Mouse (Mus musculus): ENCODE measurements at regions not wholly inside any gene's neighbourhood (a gene's known extent, or its start where the extent isn't known, plus 50 kb on each side); places are given as distances from the start of the nearest gene placed in this dataset.
"Not testable (repeated sequence)": the region's sequence is repeated elsewhere in the genome, so short reads cannot be mapped to it uniquely, and the experiment has no call there.

GRCm38 (mm10) chr17:94866630-94867029 is 116.8 kb upstream of the Mettl4 start:
- Histone ChIP-seq H3K9ac (ENCODE audit: low read length) (no peak overlapping the region), H3K27ac (ENCODE audit: low read length) (no peak overlapping the region), H3K4me1 (ENCODE audit: control insufficient read depth, insufficient read depth, low read length) (0 out of 2 replicates have a peak, but pooled peaks cover 4% of the 10 kb centered on the region), H3K4me2 (ENCODE audit: low read depth, low read length) (no peak overlapping the region), H3K36me3 (ENCODE audit: control insufficient read depth, insufficient read depth, low read length) (no peaks in the 10 kb centered on the region), H3K27me3 (ENCODE audit: control insufficient read depth, insufficient read depth, low read length) (no peaks in the 10 kb centered on the region), H3K4me3 (replicated peaks; ENCODE audit: low read length) (no peak overlapping the region), H3K9me3 (replicated peaks; ENCODE audit: control insufficient read depth, low read length) (no peaks in the 10 kb centered on the region)
- WGBS = 96% methylated on average over 1 of the region's 1 CpGs
- no peak for ATAC-seq (ENCODE audit: insufficient read depth, low FRiP score)

- not testable (repeated sequence) for H3K4me1 ChIP-seq (ENCODE audit: control insufficient read depth, insufficient read depth, low read length); H3K36me3 ChIP-seq (ENCODE audit: control insufficient read depth, insufficient read depth, low read length); H3K9me3 ChIP-seq (replicated peaks; ENCODE audit: control insufficient read depth, low read length); H3K27me3 ChIP-seq (ENCODE audit: control insufficient read depth, insufficient read depth, low read length)
- Histone ChIP-seq H3K27ac (ENCODE audit: low read length) (peak overlapping the region; percentile 69), H3K4me2 (ENCODE audit: low read depth, low read length) (peak overlapping the region; percentile 71), H3K9ac (ENCODE audit: low read length) (peak overlapping the region; percentile 80), H3K4me3 (replicated peaks; ENCODE audit: low read length) (peak overlapping the region; percentile 64)
- peak; percentile 98 for ATAC-seq (ENCODE audit: insufficient read depth, low FRiP score)
- 11% methylated on average over 21 of the region's 21 CpGs for WGBS
Measured at GRCm38 (mm10) chr17:94864531-94865318, 114.9 kb upstream of the Mettl4 start.

- H3K27me3 ChIP-seq (ENCODE audit: control insufficient read depth, insufficient read depth, low read length); H3K9me3 ChIP-seq (replicated peaks; ENCODE audit: control insufficient read depth, low read length); H3K27ac ChIP-seq (ENCODE audit: low read length); H3K4me2 ChIP-seq (ENCODE audit: low read depth, low read length); H3K9ac ChIP-seq (ENCODE audit: low read length); H3K4me3 ChIP-seq (replicated peaks; ENCODE audit: low read length); ATAC-seq (ENCODE audit: insufficient read depth, low FRiP score); H3K4me1 ChIP-seq (ENCODE audit: control insufficient read depth, insufficient read depth, low read length); H3K36me3 ChIP-seq (ENCODE audit: control insufficient read depth, insufficient read depth, low read length): not testable (repeated sequence)
- WGBS = 85% methylated on average over 4 of the region's 4 CpGs
Measured at GRCm38 (mm10) chr17:94854698-94855097, 104.9 kb upstream of the Mettl4 start.

DNA sequence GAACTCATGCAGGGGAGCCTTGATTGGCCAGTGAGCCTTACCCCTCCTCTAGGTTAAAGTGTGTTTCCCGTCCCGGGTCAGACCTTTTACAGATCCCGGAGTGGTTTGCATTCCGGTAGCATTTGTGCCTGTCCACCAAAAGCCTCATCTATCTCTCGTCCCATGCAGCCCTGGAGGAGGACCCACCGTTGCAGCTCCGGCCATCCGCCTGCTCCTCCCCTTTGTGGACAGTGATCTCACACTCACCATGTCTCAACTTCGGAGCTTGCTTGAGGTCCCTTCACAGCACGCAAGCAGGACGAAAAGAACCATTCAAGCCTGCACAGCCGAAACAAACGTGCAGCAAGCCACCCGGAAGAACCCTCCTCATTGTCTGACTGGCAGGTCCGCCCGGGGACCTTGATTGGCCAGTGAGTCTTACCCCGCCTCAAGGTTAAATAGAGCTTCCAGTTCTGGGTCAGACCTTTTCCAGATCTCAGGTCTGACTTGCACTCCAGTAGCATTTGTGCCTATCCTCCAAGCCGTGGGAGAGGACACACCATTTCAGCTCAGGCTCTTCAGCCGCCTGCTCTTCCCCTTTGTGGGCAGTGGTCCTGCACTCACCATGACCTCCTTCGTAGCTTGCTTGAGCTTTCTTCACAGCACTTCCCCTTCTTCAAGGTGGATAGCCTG is 84.8 kb upstream of the Mettl4 start:
- no peaks in the 10 kb centered on the region for H3K27me3 ChIP-seq (ENCODE audit: control insufficient read depth, insufficient read depth, low read length)
- no peaks in the 10 kb centered on the region for H3K9me3 ChIP-seq (replicated peaks; ENCODE audit: control insufficient read depth, low read length)
- WGBS = 1% methylated on average over 20 of the region's 20 CpGs
- H3K27ac ChIP-seq (ENCODE audit: low read length) = peak overlapping the region; percentile 91
- H3K4me2 ChIP-seq (ENCODE audit: low read depth, low read length) = peak overlapping the region; percentile 62
- 0 out of 2 replicates have a peak, but pooled peaks cover 3% of the 10 kb centered on the region for H3K4me1 ChIP-seq (ENCODE audit: control insufficient read depth, insufficient read depth, low read length)
- peak overlapping the region; percentile 77 for H3K4me3 ChIP-seq (replicated peaks; ENCODE audit: low read length)
- H3K36me3 ChIP-seq (ENCODE audit: control insufficient read depth, insufficient read depth, low read length) = no peaks in the 10 kb centered on the region; the same call in 1 of the 2 replicates
- ATAC-seq (ENCODE audit: insufficient read depth, low FRiP score) = peak; percentile 97
- H3K9ac ChIP-seq (ENCODE audit: low read length) = peak overlapping the region; percentile 84

DNA sequence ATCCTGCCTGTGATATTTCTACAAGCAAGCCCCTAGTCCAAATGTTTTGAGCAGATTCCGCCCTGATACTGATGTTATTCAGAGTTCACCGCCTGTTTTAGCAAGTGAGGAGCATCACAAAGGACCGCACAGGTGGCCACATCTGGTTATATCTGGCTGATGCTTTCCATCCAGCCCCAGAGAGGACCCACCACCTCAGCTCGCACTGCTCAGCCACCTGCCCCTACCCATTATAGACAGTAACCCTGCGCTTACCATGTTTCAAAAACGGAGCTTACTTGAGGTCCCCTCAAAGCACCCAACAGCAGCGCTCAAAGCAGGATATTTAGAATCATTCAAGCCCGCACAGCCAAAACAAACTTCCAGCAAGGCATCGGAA is 84.2 kb upstream of the Mettl4 start:
- 4% methylated on average over 9 of the region's 9 CpGs for WGBS
- Histone ChIP-seq H3K4me3 (replicated peaks; ENCODE audit: low read length) (peak overlapping the region; percentile 77), H3K4me2 (ENCODE audit: low read depth, low read length) (peak overlapping the region; percentile 62), H3K27ac (ENCODE audit: low read length) (peak overlapping the region; percentile 91), H3K9ac (ENCODE audit: low read length) (peak overlapping the region; percentile 84)
- not testable (repeated sequence) for ATAC-seq (ENCODE audit: insufficient read depth, low FRiP score); H3K9me3 ChIP-seq (replicated peaks; ENCODE audit: control insufficient read depth, low read length); H3K36me3 ChIP-seq (ENCODE audit: control insufficient read depth, insufficient read depth, low read length); H3K27me3 ChIP-seq (ENCODE audit: control insufficient read depth, insufficient read depth, low read length); H3K4me1 ChIP-seq (ENCODE audit: control insufficient read depth, insufficient read depth, low read length)

- H3K4me3 ChIP-seq (replicated peaks; ENCODE audit: low read length); H3K4me1 ChIP-seq (ENCODE audit: control insufficient read depth, insufficient read depth, low read length); H3K27me3 ChIP-seq (ENCODE audit: control insufficient read depth, insufficient read depth, low read length); ATAC-seq (ENCODE audit: insufficient read depth, low FRiP score); H3K4me2 ChIP-seq (ENCODE audit: low read depth, low read length); H3K9me3 ChIP-seq (replicated peaks; ENCODE audit: control insufficient read depth, low read length); H3K27ac ChIP-seq (ENCODE audit: low read length); H3K9ac ChIP-seq (ENCODE audit: low read length): not testable (repeated sequence)
- WGBS = 84% methylated on average over 1 of the region's 1 CpGs
- peaks cover 12% of the 10 kb centered on the region for H3K36me3 ChIP-seq (ENCODE audit: control insufficient read depth, insufficient read depth, low read length)
Measured at GRCm38 (mm10) chr17:94826415-94826814, 76.6 kb upstream of the Mettl4 start.

DNA sequence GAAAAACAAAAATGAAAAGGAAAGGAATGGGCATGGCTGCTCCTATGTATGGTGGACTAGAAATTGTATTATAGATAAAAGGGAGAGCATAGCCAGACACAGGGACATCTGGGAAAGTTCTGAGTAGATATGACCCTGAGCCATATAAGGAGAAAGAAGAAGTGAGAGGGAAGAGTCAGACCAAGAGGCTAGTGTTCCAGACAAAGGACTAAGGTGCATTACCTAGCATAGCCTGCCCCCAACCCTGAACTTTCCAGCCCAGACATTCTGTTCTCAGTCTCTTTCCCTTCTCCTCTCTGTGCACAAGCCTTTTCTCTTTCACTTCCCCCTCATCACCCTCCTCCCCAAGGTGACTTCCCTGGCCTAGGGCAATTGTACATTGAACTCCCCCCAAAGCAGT is 58.9 kb upstream of the Mettl4 start:
- Histone ChIP-seq H3K27me3 (ENCODE audit: control insufficient read depth, insufficient read depth, low read length) (no peaks in the 10 kb centered on the region), H3K9me3 (replicated peaks; ENCODE audit: control insufficient read depth, low read length) (no peaks in the 10 kb centered on the region), H3K27ac (ENCODE audit: low read length) (no peak overlapping the region), H3K4me2 (ENCODE audit: low read depth, low read length) (no peak overlapping the region), H3K9ac (ENCODE audit: low read length) (no peak overlapping the region), H3K36me3 (ENCODE audit: control insufficient read depth, insufficient read depth, low read length) (peaks cover 2% of the 10 kb centered on the region; the same call in 1 of the 2 replicates), H3K4me3 (replicated peaks; ENCODE audit: low read length) (no peak overlapping the region), H3K4me1 (ENCODE audit: control insufficient read depth, insufficient read depth, low read length) (no peaks in the 10 kb centered on the region)
- ATAC-seq (ENCODE audit: insufficient read depth, low FRiP score) = no peak

All from stomach, embryonic 16.5 days (tissue).